Mouse (Mus musculus): ENCODE measurements around the gene Smim6. TPM values are rescaled to one million over a fixed set of nuclear protein-coding genes. Genes with fewer than 3 reads are reported as not detected.

Smim6 gene
- 1.8 TPM for polyA plus RNA-seq (2014; fragmentation: Illumina TruSeq; extraction: RNeasy Lipid Tissue Mini Kit (QIAGEN cat#74804); ENCODE audit: low read depth, low replicate concordance)

DNA sequence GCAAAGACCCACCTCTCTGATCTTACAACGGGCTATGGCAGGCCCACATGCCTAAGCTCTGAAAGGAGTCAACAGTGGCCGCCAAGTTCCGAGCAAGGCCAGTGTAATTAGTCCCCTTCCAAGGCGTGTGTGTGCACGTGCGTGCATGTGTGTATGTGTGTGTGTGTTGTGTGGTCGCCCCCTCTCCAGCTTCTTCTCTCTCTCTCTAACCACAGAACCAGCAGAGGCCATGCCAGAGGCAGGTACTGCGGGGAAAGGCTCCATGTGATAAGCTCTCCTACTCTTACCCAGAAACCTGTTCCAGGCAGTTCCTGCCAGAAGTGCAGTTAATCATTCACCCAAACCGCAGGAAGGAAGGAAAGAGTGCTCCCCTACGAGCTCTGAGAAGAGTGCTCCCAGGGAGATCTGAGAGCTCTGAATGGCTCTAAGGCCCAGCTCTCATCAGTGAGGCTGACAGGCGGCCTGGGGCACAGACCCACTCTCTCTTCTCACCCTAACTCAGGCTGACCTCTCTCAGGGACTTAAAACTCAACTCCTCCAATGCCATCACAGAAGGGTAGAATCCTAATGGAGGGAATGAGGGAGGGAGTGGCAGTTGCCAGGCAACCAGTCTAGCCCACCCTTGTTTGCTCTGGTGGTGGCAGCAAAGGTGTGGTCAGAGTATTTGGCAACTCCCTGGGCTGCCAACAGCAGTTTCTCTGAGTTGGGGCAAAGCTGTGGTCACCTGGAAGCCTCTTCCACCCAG is at the start of gene Smim6:
Gene Smim6, plus strand, starts transcription at position 386 of the 745 bp plus-strand sequence.

DNA sequence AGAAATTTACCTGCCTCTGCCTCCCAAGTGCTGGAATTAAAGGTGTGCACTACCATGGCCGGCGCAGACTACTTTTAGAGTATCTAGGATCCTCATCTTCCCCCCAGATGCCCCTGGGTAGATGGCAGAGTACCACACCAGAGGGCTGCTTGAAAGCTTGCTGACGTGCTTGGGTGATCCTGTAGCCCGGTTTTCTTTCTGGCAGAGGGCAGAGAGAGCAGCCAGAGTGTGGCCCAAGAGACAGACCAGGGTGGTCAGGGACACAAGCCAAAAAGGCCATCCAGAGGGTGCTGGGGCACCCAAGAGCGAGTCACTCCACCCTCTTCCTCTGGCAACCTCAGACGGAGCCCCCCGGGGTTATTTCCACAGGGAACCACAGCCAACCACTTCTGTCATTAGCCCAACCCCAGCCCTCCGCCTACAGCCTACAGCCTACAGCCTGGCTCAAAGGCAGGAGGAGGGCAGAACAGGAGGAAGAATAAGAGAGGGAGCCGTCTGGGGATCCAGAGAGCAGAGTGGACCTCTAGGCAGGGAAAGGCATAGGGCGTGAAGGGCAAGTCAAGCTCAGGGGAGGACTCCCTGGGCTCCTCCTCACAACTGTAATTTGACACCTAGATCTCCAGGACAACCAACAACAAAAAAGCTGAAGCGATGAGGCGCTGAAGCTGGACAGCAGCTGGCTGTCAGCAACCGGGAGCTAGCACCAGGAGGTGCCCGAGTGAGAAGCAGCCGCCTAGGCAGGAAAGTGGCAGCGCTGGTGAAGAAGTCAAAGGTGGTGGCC is 12.1 kb upstream of the Smim6 start, which contains the start of gene Smim5:
Gene Smim5, plus strand, starts transcription at position 481 of the 781 bp plus-strand sequence.

DNA sequence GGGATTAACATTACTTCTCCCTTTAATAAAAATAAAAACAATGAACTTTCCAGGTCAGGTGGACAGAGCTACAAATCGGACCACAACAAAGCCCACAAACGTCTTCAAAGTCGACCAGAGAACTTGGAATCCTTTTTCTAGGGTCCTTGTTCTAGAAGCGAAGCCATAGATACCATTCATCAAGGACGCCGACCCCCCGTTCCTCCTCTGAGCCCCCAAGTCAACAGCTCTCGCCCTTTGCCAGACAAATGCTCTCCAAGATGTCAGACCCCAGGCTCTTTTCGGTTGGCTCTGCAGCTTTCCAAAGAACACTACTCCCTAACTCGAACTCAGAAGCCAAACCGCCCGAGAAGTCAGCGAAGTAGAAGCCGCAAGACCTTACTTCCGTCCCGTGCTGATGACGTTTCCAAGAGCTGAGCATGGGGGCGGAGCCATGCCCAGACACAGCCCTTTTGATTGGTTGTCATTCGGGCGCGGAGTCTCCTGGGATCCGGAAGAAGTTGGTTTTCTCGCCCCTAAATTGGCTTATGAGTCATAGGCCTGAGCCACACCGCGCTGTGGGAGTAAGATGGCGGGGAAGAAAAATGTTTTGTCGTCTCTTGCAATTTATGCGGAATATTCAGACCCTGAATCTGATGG is 21.4 kb downstream of the Smim6 start, which contains the start of the genes Sap30bp and Recql5:
Gene Sap30bp, plus strand, starts transcription at position 175 of the 639 bp plus-strand sequence.
Gene Recql5, minus strand, starts transcription at position 370 of the 639 bp plus-strand sequence.

Other genes with a start within 250 kb of the Smim6 start
- 57.4 TPM for gene Grb2, start 203.4 kb upstream of the Smim6 start, polyA plus RNA-seq (2014; fragmentation: Illumina TruSeq; extraction: RNeasy Lipid Tissue Mini Kit (QIAGEN cat#74804); ENCODE audit: low read depth, low replicate concordance)
- gene Tmem94, start 146.6 kb upstream of the Smim6 start, polyA plus RNA-seq (2014; fragmentation: Illumina TruSeq; extraction: RNeasy Lipid Tissue Mini Kit (QIAGEN cat#74804); ENCODE audit: low read depth, low replicate concordance), result 0.97 TPM
- gene Caskin2, start 98.4 kb upstream of the Smim6 start, polyA plus RNA-seq (2014; fragmentation: Illumina TruSeq; extraction: RNeasy Lipid Tissue Mini Kit (QIAGEN cat#74804); ENCODE audit: low read depth, low replicate concordance), result 0.53 TPM
- not detected for gene Tsen54, start 97.3 kb upstream of the Smim6 start, polyA plus RNA-seq (2014; fragmentation: Illumina TruSeq; extraction: RNeasy Lipid Tissue Mini Kit (QIAGEN cat#74804); ENCODE audit: low read depth, low replicate concordance)
- gene Llgl2, start 88.0 kb upstream of the Smim6 start, polyA plus RNA-seq (2014; fragmentation: Illumina TruSeq; extraction: RNeasy Lipid Tissue Mini Kit (QIAGEN cat#74804); ENCODE audit: low read depth, low replicate concordance), result 7.2 TPM
- gene Myo15b, start 53.6 kb upstream of the Smim6 start, polyA plus RNA-seq (2014; fragmentation: Illumina TruSeq; extraction: RNeasy Lipid Tissue Mini Kit (QIAGEN cat#74804); ENCODE audit: low read depth, low replicate concordance), result 3.7 TPM
- gene Smim5, start 12.1 kb upstream of the Smim6 start, polyA plus RNA-seq (2014; fragmentation: Illumina TruSeq; extraction: RNeasy Lipid Tissue Mini Kit (QIAGEN cat#74804); ENCODE audit: low read depth, low replicate concordance), result 0.85 TPM
- gene Sap30bp, start 21.3 kb downstream of the Smim6 start, polyA plus RNA-seq (2014; fragmentation: Illumina TruSeq; extraction: RNeasy Lipid Tissue Mini Kit (QIAGEN cat#74804); ENCODE audit: low read depth, low replicate concordance), result 6.3 TPM
- 2.0 TPM for gene Recql5, start 21.5 kb downstream of the Smim6 start, polyA plus RNA-seq (2014; fragmentation: Illumina TruSeq; extraction: RNeasy Lipid Tissue Mini Kit (QIAGEN cat#74804); ENCODE audit: low read depth, low replicate concordance)
- gene Itgb4, start 62.7 kb downstream of the Smim6 start, polyA plus RNA-seq (2014; fragmentation: Illumina TruSeq; extraction: RNeasy Lipid Tissue Mini Kit (QIAGEN cat#74804); ENCODE audit: low read depth, low replicate concordance), result not detected
- gene Galk1, start 100.7 kb downstream of the Smim6 start, polyA plus RNA-seq (2014; fragmentation: Illumina TruSeq; extraction: RNeasy Lipid Tissue Mini Kit (QIAGEN cat#74804); ENCODE audit: low read depth, low replicate concordance), result not detected
- gene H3f3b, start 115.9 kb downstream of the Smim6 start, polyA plus RNA-seq (2014; fragmentation: Illumina TruSeq; extraction: RNeasy Lipid Tissue Mini Kit (QIAGEN cat#74804); ENCODE audit: low read depth, low replicate concordance), result 617 TPM
- gene Unk, start 118.3 kb downstream of the Smim6 start, polyA plus RNA-seq (2014; fragmentation: Illumina TruSeq; extraction: RNeasy Lipid Tissue Mini Kit (QIAGEN cat#74804); ENCODE audit: low read depth, low replicate concordance), result 1.1 TPM
- gene Unc13d, start 165.9 kb downstream of the Smim6 start, polyA plus RNA-seq (2014; fragmentation: Illumina TruSeq; extraction: RNeasy Lipid Tissue Mini Kit (QIAGEN cat#74804); ENCODE audit: low read depth, low replicate concordance), result not detected
- gene Wbp2, start 175.0 kb downstream of the Smim6 start, polyA plus RNA-seq (2014; fragmentation: Illumina TruSeq; extraction: RNeasy Lipid Tissue Mini Kit (QIAGEN cat#74804); ENCODE audit: low read depth, low replicate concordance), result 27.0 TPM
- gene Trim47, start 215.2 kb downstream of the Smim6 start, polyA plus RNA-seq (2014; fragmentation: Illumina TruSeq; extraction: RNeasy Lipid Tissue Mini Kit (QIAGEN cat#74804); ENCODE audit: low read depth, low replicate concordance), result not detected
- 5.3 TPM for gene Trim65, start 219.1 kb downstream of the Smim6 start, polyA plus RNA-seq (2014; fragmentation: Illumina TruSeq; extraction: RNeasy Lipid Tissue Mini Kit (QIAGEN cat#74804); ENCODE audit: low read depth, low replicate concordance)
- gene Mrpl38, start 226.9 kb downstream of the Smim6 start, polyA plus RNA-seq (2014; fragmentation: Illumina TruSeq; extraction: RNeasy Lipid Tissue Mini Kit (QIAGEN cat#74804); ENCODE audit: low read depth, low replicate concordance), result 4.2 TPM